Mouse (Mus musculus) olfactory bulb, adult 2 months (tissue): Measurements from ENCODE around the gene Smoc1.

Experiments
- CTCF ChIP-seq: fragments of 200-500 bp; IDR thresholded peaks from 2 replicates; pipeline ENCODE4 v1.5.1; 2012; ENCODE audit warnings: low read depth, mild to moderate bottlenecking, low read length, moderate library complexity; ENCODE audit not compliant: insufficient read depth
- POLR2A ChIP-seq: fragments of 200-500 bp; IDR thresholded peaks from 2 replicates; pipeline ENCODE4 v1.6.1; 2012; ENCODE audit warnings: mild to moderate bottlenecking, low read depth, low read length, moderate library complexity; ENCODE audit not compliant: insufficient read depth

- TF ChIP-seq CTCF (no peak), POLR2A (no peak)
These were observed 198.2 kb downstream of the Smoc1 start for GRCm38 (mm10) chr12:81224843-81225242.
